Mouse (Mus musculus) liver, adult 2 months (tissue): ENCODE results near the gene Papola. TPM values are rescaled to one million over a fixed set of nuclear protein-coding genes. Genes with fewer than 3 reads are reported as not detected.
A peak's percentile ranks its signal among the peaks of the same experiment; 100 is the strongest.

Experiments used
- DNase-seq: peaks from one replicate; pipeline ENCODE4 v3.0.0-alpha.2; 2011; ENCODE audit warnings: low read depth, low spot score; ENCODE audit errors: extremely low read depth
- H3K27ac ChIP-seq: fragments of 200-500 bp; replicated peaks from 2 replicates; pipeline ENCODE4 v1.5.1; 2012; ENCODE audit warnings: low read depth, mild to moderate bottlenecking, control low read depth, inconsistent platforms, low read length; ENCODE audit not compliant: insufficient read depth
- H3K27me3 ChIP-seq: fragments of 200-500 bp; 2 replicates; pipeline ENCODE4 v1.6.1; 2012; ENCODE audit warnings: mild to moderate bottlenecking, moderate library complexity, low read length, inconsistent platforms; ENCODE audit not compliant: control insufficient read depth, insufficient read depth
- H3K36me3 ChIP-seq: fragments of 200-500 bp; 2 replicates; pipeline ENCODE4 v1.6.1; 2012; ENCODE audit warnings: low read length, inconsistent platforms; ENCODE audit not compliant: control insufficient read depth, insufficient read depth
- H3K4me1 ChIP-seq: fragments of 200-500 bp; 2 replicates; pipeline ENCODE4 v1.6.1; 2011; ENCODE audit warnings: low read length; ENCODE audit not compliant: control insufficient read depth, insufficient read depth
- H3K4me3 ChIP-seq: fragments of 200-500 bp; 2 replicates; pipeline ENCODE4 v1.5.1; 2011; ENCODE audit warnings: low read depth, mild to moderate bottlenecking, control low read depth, low read length, moderate library complexity; ENCODE audit not compliant: insufficient read depth
- H3K79me2 ChIP-seq: fragments of 200-500 bp; 2 replicates; pipeline ENCODE4 v1.6.1; 2012; ENCODE audit warnings: inconsistent platforms, mild to moderate bottlenecking, low read length, moderate library complexity; ENCODE audit not compliant: control insufficient read depth, insufficient read depth
- H3K9ac ChIP-seq: fragments of 200-500 bp; 2 replicates; pipeline ENCODE4 v1.6.1; 2012; ENCODE audit warnings: low read depth, mild to moderate bottlenecking, control low read depth, inconsistent platforms, low read length
- CTCF ChIP-seq: fragments of 200-500 bp; IDR thresholded peaks from 2 replicates; pipeline ENCODE4 v1.5.1; 2011; ENCODE audit warnings: low read depth, low read length, control low read depth
- POLR2A ChIP-seq: fragments of 200-500 bp; IDR thresholded peaks from 2 replicates; pipeline ENCODE4 v1.6.1; 2011; ENCODE audit warnings: low read length, control low read depth; ENCODE audit not compliant: insufficient read depth; ENCODE audit errors: extremely low read depth
- WGBS: fragments of 180-500 bp; shearing (Covaris S2); methylation state at CpG from one replicate; pipeline ENCODE4 v1.1.7; 2018; 5-methylcytosine and 5-hydroxymethylcytosine counted together
- polyA plus RNA-seq: library from polyadenylated mRNA; depleted of rRNA; stranded (reverse); fragments of >200 nt; gene quantifications from 2 replicates; pipeline ENCODE4 v1.2.3, GENCODE M21; 2012; rRNA removed
- total RNA-seq: library from RNA; depleted of rRNA; stranded (reverse); fragments of >200 nt; gene quantifications from 2 replicates; pipeline ENCODE4 v1.2.3, GENCODE M21; 2014; rRNA removed

Papola gene
- total RNA-seq, result 65.0 and 68.4 TPM in 2 replicates
- 40.0 and 42.0 TPM in 2 replicates for polyA plus RNA-seq

- Histone ChIP-seq H3K36me3 (no peaks in the 10 kb centered on the region), H3K4me1 (peaks cover 15% of the 10 kb centered on the region), H3K9ac (peak within 1 kb of the TSS; percentile 95), H3K79me2 (peaks cover 20% of the 10 kb centered on the region), H3K4me3 (peak within 1 kb of the TSS; percentile 91), H3K27me3 (no peaks in the 10 kb centered on the region), H3K27ac (peak within 1 kb of the TSS; percentile 88)
- DNase-seq, result peak; percentile 79
- under 1% methylated on average over 77 of the region's 85 CpGs for WGBS
- no peak for TF ChIP-seq CTCF
- TF ChIP-seq POLR2A, result peak; percentile 73
Observed at GRCm38 (mm10) chr12:105784196-105784999, at the start of gene Papola. Gene Papola (plus strand): TSS chr12:105784694.

GRCm38 (mm10) chr12:105735226-105735888 lies 49.1 kb upstream of the Papola start:
- no peaks in the 10 kb centered on the region for H3K79me2 ChIP-seq
- H3K4me3 ChIP-seq, result no peak overlapping the region
- H3K4me1 ChIP-seq, result peaks cover 2% of the 10 kb centered on the region
- H3K9ac ChIP-seq, result no peak overlapping the region
- no peaks in the 10 kb centered on the region for H3K27me3 ChIP-seq
- H3K36me3 ChIP-seq, result no peaks in the 10 kb centered on the region
- no peak overlapping the region for H3K27ac ChIP-seq
- DNase-seq, result no peak
- TF ChIP-seq CTCF (no peak), POLR2A (no peak)
- WGBS, result 74% methylated on average over 7 of the region's 7 CpGs

DNA sequence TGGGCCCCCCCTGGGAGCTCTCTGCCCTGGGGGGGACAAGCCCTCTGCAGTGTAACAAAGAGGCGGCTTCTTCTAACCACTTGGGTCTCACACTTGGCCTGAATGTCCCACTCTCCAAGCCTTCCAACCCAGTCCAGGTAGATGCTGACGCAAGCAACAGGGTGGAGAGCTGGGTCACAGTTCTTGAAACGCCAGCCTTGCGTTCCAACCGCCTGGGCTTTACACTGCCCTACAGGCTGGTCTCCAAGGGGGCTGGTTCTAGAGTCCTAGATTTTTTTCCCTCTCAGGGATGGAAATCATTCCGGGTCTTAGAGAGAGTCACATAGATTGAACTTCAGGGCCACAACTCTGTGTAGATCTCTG lies 48.6 kb upstream of the Papola start:
- DNase-seq, result no peak
- Histone ChIP-seq H3K27me3 (no peaks in the 10 kb centered on the region), H3K4me3 (no peak overlapping the region), H3K27ac (no peak overlapping the region), H3K4me1 (no peaks in the 10 kb centered on the region), H3K79me2 (no peaks in the 10 kb centered on the region), H3K36me3 (no peaks in the 10 kb centered on the region), H3K9ac (no peak overlapping the region)
- WGBS, result 92% methylated on average over 6 of the region's 6 CpGs
- TF ChIP-seq CTCF, result no peak

DNA sequence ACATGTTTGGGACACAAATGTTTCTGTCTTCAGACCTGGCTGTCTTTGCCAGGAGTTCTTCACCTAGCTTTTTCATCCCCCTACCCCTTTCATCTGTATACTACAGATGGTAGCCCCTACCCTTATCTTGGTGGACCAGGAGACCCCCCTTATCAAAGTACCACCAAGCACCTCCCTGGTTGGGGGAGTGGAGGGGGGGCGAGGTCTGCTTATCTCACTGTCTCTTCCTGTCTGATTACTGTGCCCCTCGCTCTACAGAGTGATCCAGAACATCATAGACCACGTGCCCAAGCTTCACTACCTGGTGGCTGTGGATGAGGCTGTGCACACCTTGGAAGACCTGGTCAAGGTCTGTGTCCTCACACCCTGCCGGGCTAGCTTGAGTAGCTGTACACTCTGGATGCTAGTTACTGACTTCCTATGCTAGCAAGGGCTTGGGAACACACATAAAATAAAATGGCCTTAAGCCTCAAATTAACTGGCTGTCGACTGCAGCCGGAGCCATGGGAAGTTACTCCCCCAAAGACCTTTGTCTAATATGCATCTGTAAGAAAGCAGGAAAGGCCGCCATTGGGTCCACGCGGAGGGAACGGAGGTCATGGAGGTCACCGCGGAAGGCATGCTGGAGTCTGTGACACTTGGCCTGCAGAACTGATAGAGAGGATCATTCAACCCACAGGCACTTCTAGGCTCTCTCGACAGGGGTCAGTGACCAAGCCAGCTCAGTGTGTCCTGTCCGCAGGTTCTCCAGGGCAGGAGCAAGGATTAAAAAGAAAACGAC lies 46.0 kb upstream of the Papola start:
- WGBS, result 79% methylated on average over 15 of the region's 15 CpGs
- Histone ChIP-seq H3K27ac (no peak overlapping the region), H3K4me3 (no peak overlapping the region), H3K4me1 (no peaks in the 10 kb centered on the region), H3K36me3 (no peaks in the 10 kb centered on the region), H3K27me3 (no peaks in the 10 kb centered on the region), H3K79me2 (no peaks in the 10 kb centered on the region), H3K9ac (no peak overlapping the region)
- no peak for DNase-seq
- no peak for TF ChIP-seq CTCF
- no peak for TF ChIP-seq POLR2A

DNA sequence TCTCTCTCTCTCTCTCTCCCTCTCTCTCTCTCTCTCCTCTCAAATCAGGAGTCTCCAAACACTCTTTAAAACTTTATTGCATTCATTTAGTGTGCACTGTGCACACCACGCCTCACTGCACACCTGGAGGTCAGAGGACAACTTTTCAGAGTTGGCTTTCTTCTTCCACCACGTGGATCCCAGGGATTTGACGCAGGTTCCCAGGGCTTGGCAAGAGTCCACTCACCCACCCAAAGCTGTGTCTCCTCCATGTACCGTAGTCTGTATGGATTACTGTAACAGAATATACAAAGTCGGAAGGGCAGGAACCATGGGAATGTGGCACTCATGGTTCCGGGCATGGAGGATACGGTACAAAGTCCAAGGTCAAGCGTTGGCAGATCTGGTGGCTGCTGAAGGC lies 44.8 kb upstream of the Papola start:
- peak; percentile 39 for DNase-seq
- no peak for TF ChIP-seq CTCF
- TF ChIP-seq POLR2A, result no peak
- H3K9ac ChIP-seq, result no peak overlapping the region
- H3K36me3 ChIP-seq, result no peaks in the 10 kb centered on the region
- WGBS, result 83% methylated on average over 8 of the region's 8 CpGs
- H3K4me1 ChIP-seq, result no peaks in the 10 kb centered on the region
- no peak overlapping the region for H3K4me3 ChIP-seq
- H3K27ac ChIP-seq, result no peak overlapping the region
- H3K27me3 ChIP-seq, result no peaks in the 10 kb centered on the region
- H3K79me2 ChIP-seq, result no peaks in the 10 kb centered on the region
